Mouse (Mus musculus): ENCODE data around the gene Apoc4.

Gene Apoc4

DNA sequence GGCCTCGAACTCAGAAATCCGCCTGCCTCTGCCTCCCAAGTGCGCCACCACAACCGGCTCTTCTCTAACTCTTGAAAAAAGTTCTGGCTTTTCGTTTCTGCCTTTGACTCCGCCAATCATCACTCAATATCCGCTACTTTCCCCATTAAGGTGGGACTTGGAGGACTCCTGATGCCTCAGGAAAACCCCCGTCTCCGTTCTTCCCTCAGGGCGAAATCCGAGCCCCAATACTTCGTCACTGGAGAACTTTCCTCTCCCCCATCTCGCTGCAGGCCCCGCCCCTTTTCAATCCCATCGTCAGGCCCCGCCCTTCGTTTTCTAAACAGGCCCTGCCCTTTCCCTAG, 53.1 kb downstream of the Apoc4 start:
- DNase-seq: peak; percentile 59

Data from right cerebral cortex, postnatal 4 days (tissue).